Mouse (Mus musculus): Measurements from ENCODE around the gene Elk3. TPM values are rescaled to one million over a fixed set of nuclear protein-coding genes. Genes with fewer than 3 reads are reported as not detected.
"Not testable (repeated sequence)": the region's sequence is repeated elsewhere in the genome, so short reads cannot be mapped to it uniquely, and the experiment has no call there.

The Elk3 gene
- polyA plus RNA-seq (2014; fragmentation: Nextera tagmentation; extraction: Ambion mirVana): 51.7 and 52.8 TPM in 2 replicates

DNA sequence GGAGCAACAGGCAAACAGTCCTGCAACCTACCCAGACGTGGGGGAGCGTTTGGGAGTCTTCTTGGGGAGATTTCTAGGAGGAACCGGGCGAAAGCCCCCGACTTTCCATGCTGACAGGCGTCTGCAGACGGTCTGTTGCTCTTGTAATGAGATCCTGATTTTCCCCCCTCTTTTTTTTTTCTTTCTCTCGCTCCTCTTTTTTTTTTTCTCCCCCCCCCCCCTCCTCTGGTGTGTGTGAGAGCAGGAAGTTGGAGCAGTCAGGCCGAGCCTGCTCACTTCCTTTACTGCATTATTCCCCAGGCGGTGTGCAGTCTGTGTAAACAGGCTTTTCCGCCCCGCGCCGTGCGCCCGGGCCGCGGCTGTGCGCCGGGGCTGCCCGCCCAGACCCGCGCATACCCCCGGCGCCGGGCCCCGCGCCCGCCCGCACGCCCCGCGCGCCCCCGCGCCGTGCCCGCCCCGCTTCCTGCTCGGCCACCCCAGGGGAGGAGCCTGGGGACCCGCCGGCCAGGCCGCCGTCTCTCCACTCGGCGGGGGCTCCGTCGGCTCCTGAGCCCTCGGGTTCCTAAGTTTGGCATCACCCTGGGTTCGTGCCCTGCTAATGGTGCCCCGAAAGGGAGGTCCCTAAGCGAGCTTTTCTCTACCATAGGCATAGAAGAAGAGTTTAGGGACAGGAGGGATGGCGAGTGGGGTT, at the start of gene Elk3:
Gene Elk3, minus strand, starts transcription at position 415 of the 691 bp plus-strand sequence.
- Histone ChIP-seq H3K4me2 (ENCODE audit: low read depth, severe bottlenecking) (peak within 1 kb of the TSS; percentile 72), H3K4me3 (ENCODE audit: low read depth, low read length) (peak within 1 kb of the TSS; percentile 93), H3K4me1 (ENCODE audit: control insufficient read depth, insufficient read depth, low read length) (peaks cover 16% of the 10 kb centered on the region; the same call in 1 of the 2 replicates), H3K27ac (replicated peaks; ENCODE audit: low read depth, low read length) (peak within 1 kb of the TSS; percentile 99), H3K9me3 (ENCODE audit: control insufficient read depth, low read length) (no peaks in the 10 kb centered on the region), H3K27me3 (ENCODE audit: control insufficient read depth, insufficient read depth, low read length) (no peaks in the 10 kb centered on the region), H3K9ac (ENCODE audit: low read length) (peak within 1 kb of the TSS; percentile 98), H3K36me3 (ENCODE audit: control insufficient read depth, insufficient read depth, low read length) (no peaks in the 10 kb centered on the region)
- peak; percentile 84 for ATAC-seq (ENCODE audit: insufficient number of reproducible peaks, low FRiP score, low TSS enrichment, low read depth)
- peak; percentile 77 for DNase-seq (ENCODE audit: low spot score)
- under 1% methylated on average over 34 of the region's 53 CpGs for WGBS

DNA sequence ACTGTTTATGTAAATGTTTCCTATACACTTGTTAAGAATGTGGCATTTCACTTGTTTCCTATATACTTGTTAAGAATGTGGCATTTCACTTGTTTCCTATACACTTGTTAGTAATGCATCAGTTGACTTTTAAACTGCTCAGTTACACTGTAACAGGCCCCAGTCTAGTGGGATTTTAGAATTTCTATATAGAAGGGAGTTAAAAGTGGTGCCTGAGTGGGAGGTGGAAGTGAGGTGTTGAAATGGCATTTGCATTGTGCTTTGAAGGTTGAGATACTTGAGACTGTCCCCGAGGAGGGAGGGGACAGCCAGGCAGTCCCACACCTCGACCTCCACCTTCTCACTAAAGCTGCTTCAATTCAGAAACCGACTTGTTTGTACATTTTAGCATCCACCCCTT, 49.7 kb upstream of the Elk3 start:
- 16% methylated on average over 3 of the region's 3 CpGs for WGBS
- H3K27ac ChIP-seq (replicated peaks; ENCODE audit: low read depth, low read length): no peak overlapping the region
- no peaks in the 10 kb centered on the region for H3K9me3 ChIP-seq (ENCODE audit: control insufficient read depth, low read length)
- H3K36me3 ChIP-seq (ENCODE audit: control insufficient read depth, insufficient read depth, low read length): no peaks in the 10 kb centered on the region
- no peaks in the 10 kb centered on the region for H3K4me1 ChIP-seq (ENCODE audit: control insufficient read depth, insufficient read depth, low read length)
- no peak for DNase-seq (ENCODE audit: low spot score)
- no peak for ATAC-seq (ENCODE audit: insufficient number of reproducible peaks, low FRiP score, low TSS enrichment, low read depth)
- H3K4me2 ChIP-seq (ENCODE audit: low read depth, severe bottlenecking): no peak overlapping the region
- no peaks in the 10 kb centered on the region for H3K27me3 ChIP-seq (ENCODE audit: control insufficient read depth, insufficient read depth, low read length)
- no peak overlapping the region for H3K9ac ChIP-seq (ENCODE audit: low read length)
- no peak overlapping the region for H3K4me3 ChIP-seq (ENCODE audit: low read depth, low read length)

DNA sequence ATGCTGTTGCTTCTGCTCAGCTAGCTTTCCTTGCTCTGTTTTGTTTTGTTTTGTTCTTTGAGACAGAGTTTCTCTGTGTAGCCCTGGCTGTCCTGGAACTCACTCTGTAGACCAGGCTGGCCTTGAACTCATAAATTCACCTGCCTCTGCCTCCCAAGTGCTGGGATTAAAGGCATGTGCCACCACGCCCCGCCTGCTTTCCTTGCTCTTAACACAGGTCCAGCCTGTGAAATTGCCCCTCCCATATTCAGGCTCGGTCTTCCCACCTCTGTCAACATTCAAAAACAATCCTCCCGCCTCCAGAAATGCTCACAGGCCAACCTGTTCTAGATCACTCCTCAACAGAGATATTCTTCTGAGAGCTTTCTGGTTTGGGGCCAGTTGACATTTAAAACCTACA, 49.3 kb upstream of the Elk3 start:
- H3K9me3 ChIP-seq (ENCODE audit: control insufficient read depth, low read length); H3K4me2 ChIP-seq (ENCODE audit: low read depth, severe bottlenecking); H3K9ac ChIP-seq (ENCODE audit: low read length); H3K4me3 ChIP-seq (ENCODE audit: low read depth, low read length); DNase-seq (ENCODE audit: low spot score); H3K27ac ChIP-seq (replicated peaks; ENCODE audit: low read depth, low read length); H3K27me3 ChIP-seq (ENCODE audit: control insufficient read depth, insufficient read depth, low read length); ATAC-seq (ENCODE audit: insufficient number of reproducible peaks, low FRiP score, low TSS enrichment, low read depth); H3K4me1 ChIP-seq (ENCODE audit: control insufficient read depth, insufficient read depth, low read length); H3K36me3 ChIP-seq (ENCODE audit: control insufficient read depth, insufficient read depth, low read length): not testable (repeated sequence)
- whole genome bisulfite sequencing: 65% methylated on average over 4 of the region's 4 CpGs

DNA sequence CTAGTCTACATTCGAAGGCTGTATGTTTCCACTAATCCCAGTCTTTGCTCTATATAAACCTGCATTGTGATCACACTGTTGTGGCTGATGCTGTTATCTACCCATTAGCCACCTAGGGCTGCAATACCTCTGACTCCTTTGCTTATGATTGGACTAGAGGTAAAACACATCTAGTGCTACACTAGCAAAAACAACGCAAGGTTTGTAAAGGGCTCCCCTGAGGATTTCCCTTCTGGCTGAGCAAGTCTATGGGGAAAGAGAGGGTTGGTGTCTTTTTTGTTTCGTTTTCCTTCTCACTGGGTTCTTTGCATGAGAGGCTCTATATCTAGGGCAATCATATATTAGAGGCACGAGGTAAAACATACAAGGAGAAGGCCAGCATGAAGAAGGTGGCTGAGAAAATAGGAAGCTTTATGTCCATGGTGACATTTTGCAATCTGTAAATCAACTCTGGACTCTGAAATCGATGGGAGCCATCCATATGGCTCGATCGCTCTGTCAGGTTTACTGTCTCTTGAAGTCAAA, 48.5 kb upstream of the Elk3 start:
- Histone ChIP-seq H3K4me2 (ENCODE audit: low read depth, severe bottlenecking) (no peak overlapping the region), H3K9ac (ENCODE audit: low read length) (no peak overlapping the region), H3K4me3 (ENCODE audit: low read depth, low read length) (no peak overlapping the region), H3K27me3 (ENCODE audit: control insufficient read depth, insufficient read depth, low read length) (no peaks in the 10 kb centered on the region), H3K27ac (replicated peaks; ENCODE audit: low read depth, low read length) (no peak overlapping the region), H3K36me3 (ENCODE audit: control insufficient read depth, insufficient read depth, low read length) (no peaks in the 10 kb centered on the region), H3K4me1 (ENCODE audit: control insufficient read depth, insufficient read depth, low read length) (no peaks in the 10 kb centered on the region), H3K9me3 (ENCODE audit: control insufficient read depth, low read length) (no peaks in the 10 kb centered on the region)
- WGBS: 89% methylated on average over 7 of the region's 7 CpGs
- DNase-seq (ENCODE audit: low spot score): no peak
- ATAC-seq (ENCODE audit: insufficient number of reproducible peaks, low FRiP score, low TSS enrichment, low read depth): no peak

DNA sequence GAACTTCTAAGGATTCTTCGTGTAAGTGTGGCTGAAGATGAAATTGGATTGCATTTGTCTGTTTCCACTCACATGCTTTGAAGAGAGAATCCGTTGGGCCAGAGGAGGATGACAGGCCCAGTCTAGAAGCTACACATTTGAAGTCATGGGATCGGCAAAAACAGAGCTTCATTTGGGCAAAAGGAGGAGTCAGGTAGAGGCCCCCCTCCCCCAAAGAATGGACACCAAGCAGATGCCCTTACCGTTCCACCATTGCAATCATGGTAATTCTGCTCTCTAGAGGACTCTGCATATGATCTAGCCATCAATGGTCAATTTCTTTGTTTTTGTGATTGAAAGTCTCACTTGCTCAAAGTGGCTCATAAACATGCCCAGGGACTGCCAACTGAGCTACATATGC, 47.9 kb upstream of the Elk3 start:
- no peaks in the 10 kb centered on the region for H3K27me3 ChIP-seq (ENCODE audit: control insufficient read depth, insufficient read depth, low read length)
- no peak overlapping the region for H3K4me3 ChIP-seq (ENCODE audit: low read depth, low read length)
- H3K9me3 ChIP-seq (ENCODE audit: control insufficient read depth, low read length): no peaks in the 10 kb centered on the region
- no peak for DNase-seq (ENCODE audit: low spot score)
- WGBS: 81% methylated on average over 4 of the region's 4 CpGs
- H3K9ac ChIP-seq (ENCODE audit: low read length): no peak overlapping the region
- no peak overlapping the region for H3K4me2 ChIP-seq (ENCODE audit: low read depth, severe bottlenecking)
- H3K36me3 ChIP-seq (ENCODE audit: control insufficient read depth, insufficient read depth, low read length): no peaks in the 10 kb centered on the region
- H3K27ac ChIP-seq (replicated peaks; ENCODE audit: low read depth, low read length): no peak overlapping the region
- H3K4me1 ChIP-seq (ENCODE audit: control insufficient read depth, insufficient read depth, low read length): no peaks in the 10 kb centered on the region
- no peak for ATAC-seq (ENCODE audit: insufficient number of reproducible peaks, low FRiP score, low TSS enrichment, low read depth)

DNA sequence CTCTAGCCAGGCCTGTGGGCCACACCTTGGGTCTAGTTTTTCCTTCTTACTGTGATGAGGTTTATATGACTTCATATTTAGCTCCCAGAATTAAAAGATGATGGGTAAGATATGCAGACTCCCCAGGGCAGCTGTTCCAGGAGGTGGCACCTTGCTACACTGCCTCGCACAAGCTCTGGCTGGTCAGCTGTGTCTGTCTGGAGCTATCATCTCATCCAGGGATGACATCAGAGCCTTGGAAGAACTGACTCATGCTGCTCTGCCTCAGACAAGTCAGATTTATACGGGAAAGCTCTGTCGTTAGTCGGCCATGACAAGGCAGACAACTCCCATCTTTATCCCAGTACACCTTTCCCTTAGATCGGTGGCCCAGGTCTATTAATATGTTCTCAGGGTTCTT, 46.2 kb upstream of the Elk3 start:
- no peak for DNase-seq (ENCODE audit: low spot score)

DNA sequence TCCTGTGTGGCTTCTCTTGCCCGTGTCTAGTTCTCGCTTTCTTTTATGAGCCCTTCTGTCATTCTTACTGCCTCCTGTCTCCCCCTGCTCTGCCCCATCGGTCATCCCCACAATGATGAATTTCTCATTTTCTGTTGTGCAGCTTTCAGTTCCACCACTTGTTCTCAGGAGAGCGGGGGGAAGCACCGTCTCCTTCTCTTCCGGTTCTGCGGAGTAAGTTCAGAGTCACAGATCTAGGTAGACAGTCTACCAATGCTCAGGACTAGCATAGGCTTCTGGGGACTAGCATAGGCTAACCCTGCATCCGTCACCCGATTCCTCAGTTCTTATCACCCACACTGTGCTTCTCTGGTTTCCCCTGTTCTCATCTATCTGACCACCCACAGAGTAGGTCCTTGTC, 45.2 kb upstream of the Elk3 start:
- 86% methylated on average over 9 of the region's 9 CpGs for WGBS
- Histone ChIP-seq H3K4me2 (ENCODE audit: low read depth, severe bottlenecking) (no peak overlapping the region), H3K9ac (ENCODE audit: low read length) (no peak overlapping the region), H3K27ac (replicated peaks; ENCODE audit: low read depth, low read length) (no peak overlapping the region), H3K4me3 (ENCODE audit: low read depth, low read length) (no peak overlapping the region), H3K4me1 (ENCODE audit: control insufficient read depth, insufficient read depth, low read length) (no peaks in the 10 kb centered on the region), H3K36me3 (ENCODE audit: control insufficient read depth, insufficient read depth, low read length) (no peaks in the 10 kb centered on the region), H3K27me3 (ENCODE audit: control insufficient read depth, insufficient read depth, low read length) (no peaks in the 10 kb centered on the region), H3K9me3 (ENCODE audit: control insufficient read depth, low read length) (no peaks in the 10 kb centered on the region)
- no peak for ATAC-seq (ENCODE audit: insufficient number of reproducible peaks, low FRiP score, low TSS enrichment, low read depth)
- DNase-seq (ENCODE audit: low spot score): no peak

More for the DNA sequence above, 46.2 kb upstream of the Elk3 start:
- no peak overlapping the region for H3K4me3 ChIP-seq (ENCODE audit: low read depth, low read length)
- no peaks in the 10 kb centered on the region for H3K27me3 ChIP-seq (ENCODE audit: control insufficient read depth, insufficient read depth, low read length)
- H3K4me1 ChIP-seq (ENCODE audit: control insufficient read depth, insufficient read depth, low read length): no peaks in the 10 kb centered on the region
- H3K4me2 ChIP-seq (ENCODE audit: low read depth, severe bottlenecking): no peak overlapping the region
- no peak for ATAC-seq (ENCODE audit: insufficient number of reproducible peaks, low FRiP score, low TSS enrichment, low read depth)
- no peak overlapping the region for H3K9ac ChIP-seq (ENCODE audit: low read length)
- H3K9me3 ChIP-seq (ENCODE audit: control insufficient read depth, low read length): no peaks in the 10 kb centered on the region
- 91% methylated on average over 5 of the region's 5 CpGs for WGBS
- no peak overlapping the region for H3K27ac ChIP-seq (replicated peaks; ENCODE audit: low read depth, low read length)
- no peaks in the 10 kb centered on the region for H3K36me3 ChIP-seq (ENCODE audit: control insufficient read depth, insufficient read depth, low read length)

DNA sequence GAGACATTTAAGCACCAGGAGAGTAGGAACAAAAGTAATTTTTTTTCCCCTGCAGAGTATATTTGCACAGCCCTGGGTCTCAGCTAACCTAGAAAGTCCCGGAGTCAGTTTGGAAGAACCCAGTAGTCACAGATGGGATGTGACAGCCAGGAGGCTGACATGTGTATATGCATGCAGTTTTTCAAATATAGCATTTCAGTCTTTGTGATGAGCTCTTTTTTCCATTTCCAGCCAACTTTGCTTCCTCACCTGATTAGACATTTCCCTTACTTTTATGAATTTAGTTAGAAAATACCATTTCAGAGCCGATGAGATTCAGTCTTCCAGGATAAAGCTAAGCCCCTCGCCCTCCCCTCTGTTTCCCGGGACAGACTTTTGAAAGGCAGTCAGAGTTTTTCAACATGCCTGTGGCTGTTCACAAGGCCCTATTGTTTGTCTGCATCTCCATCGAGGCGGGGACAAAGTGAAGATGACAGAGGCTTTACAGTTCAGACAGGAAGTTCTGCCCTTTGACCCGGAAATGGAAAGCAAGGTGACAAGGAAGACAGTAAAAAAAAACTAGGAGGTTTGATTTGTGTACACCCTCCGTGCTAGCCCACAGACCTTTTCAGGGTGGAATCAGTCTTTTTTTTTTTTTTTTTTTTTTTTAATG, 44.5 kb upstream of the Elk3 start:
- Histone ChIP-seq H3K9ac (ENCODE audit: low read length) (no peak overlapping the region), H3K36me3 (ENCODE audit: control insufficient read depth, insufficient read depth, low read length) (no peaks in the 10 kb centered on the region), H3K9me3 (ENCODE audit: control insufficient read depth, low read length) (no peaks in the 10 kb centered on the region), H3K4me3 (ENCODE audit: low read depth, low read length) (no peak overlapping the region), H3K4me2 (ENCODE audit: low read depth, severe bottlenecking) (no peak overlapping the region), H3K27ac (replicated peaks; ENCODE audit: low read depth, low read length) (no peak overlapping the region), H3K4me1 (ENCODE audit: control insufficient read depth, insufficient read depth, low read length) (no peaks in the 10 kb centered on the region), H3K27me3 (ENCODE audit: control insufficient read depth, insufficient read depth, low read length) (no peaks in the 10 kb centered on the region)
- 74% methylated on average over 8 of the region's 8 CpGs for WGBS
- DNase-seq (ENCODE audit: low spot score) (no peak), ATAC-seq (ENCODE audit: insufficient number of reproducible peaks, low FRiP score, low TSS enrichment, low read depth) (no peak)

Data from limb, embryonic 11.5 days (tissue).